Mouse (Mus musculus): ENCODE data around the gene Elane. TPM values are rescaled to one million over a fixed set of nuclear protein-coding genes. Genes with fewer than 3 reads are reported as not detected.

Elane gene
- total RNA-seq, 2 experiments from 2014 or later = not detected

DNA sequence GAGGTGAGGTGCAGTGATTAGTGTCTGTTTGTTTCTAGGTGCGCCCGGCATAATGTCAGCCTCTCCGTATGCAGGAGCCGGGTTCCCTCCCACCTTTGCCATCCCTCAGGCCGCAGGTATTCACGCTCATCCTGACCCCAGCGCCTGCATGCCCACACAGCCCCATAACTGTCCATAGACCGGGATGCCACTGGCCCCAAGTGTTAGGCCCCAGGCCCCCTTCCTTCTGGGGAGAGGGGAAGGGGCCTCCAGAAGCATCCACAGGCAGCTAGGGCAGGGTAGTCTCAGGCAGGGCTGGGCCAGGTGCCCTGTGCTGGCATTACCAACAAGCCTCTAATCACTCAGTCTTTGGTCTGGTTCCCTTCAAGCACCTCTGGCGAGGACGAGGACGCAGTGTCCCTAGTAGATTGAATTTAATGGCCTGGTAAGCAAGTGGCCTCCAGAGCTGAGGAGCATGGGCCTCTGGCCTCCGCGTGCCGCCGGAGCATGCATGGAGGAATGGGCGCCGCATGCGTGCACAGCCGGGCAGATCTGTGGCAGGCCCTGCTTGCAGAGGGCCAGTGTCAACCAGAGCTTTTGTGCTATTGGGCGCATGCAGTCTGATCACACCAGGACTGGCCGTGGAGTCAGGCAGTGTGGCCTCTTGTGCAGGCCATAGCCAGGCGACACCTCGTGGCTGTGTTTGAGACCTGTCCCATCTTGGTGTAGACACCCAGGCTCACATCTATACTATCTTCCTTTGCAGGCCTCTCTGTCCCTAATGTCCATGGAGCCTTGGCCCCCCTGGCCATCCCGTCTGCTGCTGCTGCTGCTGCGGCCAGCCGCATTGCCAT, 25.8 kb upstream of the Elane start:
- H3K27ac ChIP-seq = no peak overlapping the region
- no peak for TF ChIP-seq CTCF (IDR thresholded peaks at IDR 0.05)

DNA sequence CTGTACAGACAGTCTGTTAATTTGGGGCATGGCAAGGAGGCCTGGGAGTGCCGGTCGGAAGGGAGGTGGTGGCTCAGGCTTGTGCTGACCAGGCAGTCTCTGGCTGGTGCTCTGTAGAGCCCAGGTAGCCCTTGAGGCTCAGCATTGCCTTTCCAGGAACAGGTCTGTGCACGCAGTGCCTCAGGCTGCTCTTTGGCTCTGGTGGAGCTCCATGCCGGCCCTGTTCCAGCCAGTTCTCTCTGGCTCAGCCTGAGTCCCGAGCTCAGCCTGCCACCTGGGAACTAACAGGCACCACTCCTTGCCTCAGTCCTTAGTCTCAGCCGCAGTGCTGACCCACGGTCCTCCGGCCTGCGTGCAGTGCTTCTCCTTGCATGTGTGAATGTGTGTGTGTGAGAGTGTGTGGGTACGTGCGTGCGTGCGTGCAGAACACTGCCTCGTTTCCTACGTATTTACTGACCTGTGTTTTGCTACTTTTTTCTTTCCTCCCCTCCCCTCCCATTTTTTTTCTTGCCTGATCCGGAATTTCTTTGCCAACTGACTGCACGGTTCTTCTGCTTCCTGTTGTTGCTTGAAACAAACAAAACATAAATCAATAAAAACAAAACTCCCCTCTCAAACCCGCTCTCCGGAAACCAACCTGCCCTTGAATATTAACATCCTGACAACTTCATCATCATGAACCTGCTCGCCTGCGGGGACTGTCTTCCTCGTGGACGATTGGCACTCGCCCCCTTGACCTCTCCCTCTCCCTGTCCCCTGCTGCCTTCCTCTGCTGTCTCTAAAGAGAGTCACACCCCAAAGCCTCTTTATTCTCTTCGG, 24.6 kb upstream of the Elane start:
- no peak for DNase-seq (ENCODE audit: extremely low spot score in 1 of 2, low spot score in 2 of 2)
- intact Hi-C loops (cut with DNase I) = no loop called here
- Histone ChIP-seq H3K4me3 (no peak overlapping the region), H3K27ac (no peak overlapping the region; the same call in 1 of the 2 replicates)
- no peak for TF ChIP-seq CTCF (IDR thresholded peaks at IDR 0.05)

More for the DNA sequence above, 25.8 kb upstream of the Elane start:
- no peak for DNase-seq (ENCODE audit: extremely low spot score in 1 of 2, low spot score in 2 of 2)
- intact Hi-C loops (cut with DNase I) = no loop called here
- H3K4me3 ChIP-seq = no peak overlapping the region

DNA sequence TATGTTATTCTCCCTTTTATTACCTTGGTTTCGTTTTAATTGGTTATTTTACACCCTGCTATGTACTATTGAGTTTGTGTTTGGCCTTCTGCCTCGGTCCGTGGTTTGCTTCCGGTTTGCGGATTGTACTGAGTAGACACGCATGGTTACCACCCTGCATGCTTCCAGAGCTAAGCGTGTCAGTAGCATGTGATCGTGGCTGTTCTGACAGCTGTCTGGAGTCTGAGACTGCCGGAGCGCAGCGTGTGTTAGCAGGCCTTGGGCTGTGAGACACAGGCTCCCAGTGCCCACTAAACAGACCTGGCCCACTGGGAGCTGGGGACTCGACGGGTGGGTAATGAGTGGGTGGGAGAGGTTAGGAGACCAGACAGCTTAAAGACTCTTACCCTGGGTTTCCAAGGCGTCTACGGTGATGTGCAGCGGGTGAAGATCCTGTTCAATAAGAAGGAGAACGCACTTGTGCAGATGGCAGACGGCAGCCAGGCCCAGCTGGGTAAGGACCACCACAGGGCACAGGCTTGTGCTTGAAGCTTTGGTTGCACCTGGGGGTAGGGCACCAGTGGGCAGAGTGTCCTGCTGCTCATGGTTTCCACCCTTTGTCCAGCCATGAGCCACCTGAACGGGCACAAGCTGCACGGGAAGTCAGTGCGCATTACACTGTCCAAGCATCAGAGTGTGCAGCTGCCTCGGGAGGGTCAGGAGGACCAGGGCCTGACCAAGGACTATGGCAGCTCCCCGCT, 23.8 kb upstream of the Elane start:
- Histone ChIP-seq H3K4me3 (no peak overlapping the region), H3K27ac (no peak overlapping the region)
- no peak for DNase-seq (ENCODE audit: extremely low spot score in 1 of 2, low spot score in 2 of 2)
- intact Hi-C loops (cut with DNase I) = no loop called here
- no peak for TF ChIP-seq CTCF (IDR thresholded peaks at IDR 0.05)

DNA sequence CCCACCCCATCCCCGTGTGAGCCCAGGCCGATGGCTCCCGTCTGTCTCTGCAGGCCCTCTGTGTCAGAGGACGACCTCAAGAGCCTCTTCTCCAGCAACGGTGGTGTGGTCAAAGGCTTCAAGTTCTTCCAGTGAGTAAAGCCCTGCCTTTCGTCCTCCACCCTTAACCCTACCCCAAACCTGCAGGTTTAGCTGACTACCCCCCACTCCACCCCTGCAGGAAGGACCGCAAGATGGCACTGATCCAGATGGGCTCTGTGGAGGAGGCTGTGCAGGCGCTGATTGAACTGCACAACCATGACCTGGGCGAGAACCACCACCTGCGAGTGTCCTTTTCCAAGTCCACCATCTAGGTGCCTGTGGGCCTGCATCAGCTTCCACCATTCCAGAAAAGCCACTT, 23.1 kb upstream of the Elane start:
- peak in 1 of 2 experiments; percentile 14 for DNase-seq (ENCODE audit: extremely low spot score in 1 of 2, low spot score in 2 of 2)
- no peak for TF ChIP-seq CTCF (IDR thresholded peaks at IDR 0.05)
- intact Hi-C loops (cut with DNase I) = no loop called here
- Histone ChIP-seq H3K4me3 (no peak overlapping the region), H3K27ac (no peak overlapping the region)

DNA sequence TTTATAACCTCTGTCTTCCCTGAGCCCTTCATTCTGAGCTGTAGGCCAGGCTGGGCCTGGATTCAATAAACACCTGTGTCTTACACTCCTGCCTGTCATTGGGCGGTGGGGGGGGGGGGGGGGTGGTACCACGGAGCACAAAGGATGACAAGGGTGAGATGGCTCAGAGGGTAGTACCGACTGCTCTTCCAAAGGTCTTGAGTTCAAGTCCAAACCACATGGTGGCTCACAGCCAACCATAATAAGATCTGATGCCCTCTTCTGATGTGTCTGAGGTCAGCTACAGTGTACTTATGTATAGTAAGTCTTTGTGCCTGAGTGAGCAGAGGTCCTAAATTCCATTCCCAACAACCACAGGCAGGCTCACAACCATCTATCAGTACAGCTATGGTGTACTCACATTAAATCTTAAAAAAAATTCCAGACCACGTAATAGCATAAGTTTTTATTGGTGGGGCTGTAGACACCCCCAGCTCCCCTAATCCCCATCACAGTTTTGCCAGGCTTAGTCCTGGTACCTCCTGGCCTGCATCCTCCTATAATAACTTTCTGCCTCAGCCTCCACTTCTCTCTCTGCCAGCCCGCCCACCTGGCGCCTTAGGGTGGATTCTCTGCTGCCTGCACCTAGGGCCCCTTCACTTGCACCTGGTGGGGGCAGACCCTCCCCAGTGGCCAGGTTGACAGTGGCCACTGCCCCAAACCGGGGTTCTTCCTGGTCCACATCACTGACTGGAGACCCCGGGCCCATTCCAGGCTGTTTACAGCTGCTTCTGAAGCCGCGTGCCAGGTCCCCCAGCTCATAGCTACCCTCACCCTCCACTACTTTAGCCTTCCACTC, 21.5 kb upstream of the Elane start:
- TF ChIP-seq CTCF (IDR thresholded peaks at IDR 0.05) = no peak
- no peak overlapping the region for H3K27ac ChIP-seq
- intact Hi-C loops (cut with DNase I) = no loop called here
- DNase-seq (ENCODE audit: extremely low spot score in 1 of 2, low spot score in 2 of 2) = no peak
- H3K4me3 ChIP-seq = no peak overlapping the region

DNA sequence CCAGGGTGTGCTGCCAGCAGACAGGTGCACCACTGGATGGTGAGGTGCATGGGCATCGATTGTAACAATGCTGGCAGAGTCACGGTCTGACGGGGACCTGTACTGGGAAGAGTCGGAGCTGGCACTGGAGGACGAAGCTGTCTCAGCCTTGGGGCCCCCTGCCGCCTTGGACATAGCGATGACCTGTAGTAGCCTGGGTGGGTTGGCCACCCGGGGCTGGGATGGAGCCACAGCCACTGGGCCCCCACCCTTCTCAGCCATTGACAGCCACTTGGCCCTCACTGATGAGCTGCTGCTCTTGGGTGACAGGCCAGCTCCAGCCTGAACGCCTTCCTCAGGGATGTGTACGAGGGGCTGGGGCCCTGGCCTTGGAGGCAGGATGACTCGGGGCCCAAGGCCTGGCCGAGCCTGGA, 20.9 kb upstream of the Elane start:
- no peak for TF ChIP-seq CTCF (IDR thresholded peaks at IDR 0.05)
- no peak overlapping the region for H3K4me3 ChIP-seq
- DNase-seq (ENCODE audit: extremely low spot score in 1 of 2, low spot score in 2 of 2) = no peak
- H3K27ac ChIP-seq = no peak overlapping the region
- intact Hi-C loops (cut with DNase I) = no loop called here

DNA sequence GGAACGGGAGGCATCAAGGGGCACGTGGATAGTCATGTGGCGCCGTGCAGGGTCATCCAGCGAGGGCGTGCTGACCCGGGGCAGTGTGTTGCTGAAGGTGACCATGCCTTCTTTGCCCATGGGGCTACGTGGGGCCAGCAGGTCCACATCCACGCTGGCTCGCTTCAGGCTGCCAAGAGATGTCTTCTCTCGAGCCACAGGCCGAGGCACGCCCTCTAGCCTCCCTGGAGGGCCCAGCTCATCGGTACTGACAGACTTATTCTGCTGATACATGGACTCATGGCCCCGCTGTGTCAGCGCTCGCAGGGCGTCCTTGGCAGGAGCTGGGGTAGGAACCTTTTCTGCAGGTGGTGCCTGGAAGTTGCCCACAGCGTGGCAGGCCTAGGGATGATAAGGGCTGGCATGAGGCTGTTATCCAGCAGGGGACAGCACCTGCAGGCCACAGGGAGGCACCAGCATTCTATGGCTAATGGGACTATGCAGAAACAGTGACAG, 20.2 kb upstream of the Elane start:
- intact Hi-C loops (cut with DNase I) = no loop called here
- no peak for DNase-seq (ENCODE audit: extremely low spot score in 1 of 2, low spot score in 2 of 2)
- no peak overlapping the region for H3K4me3 ChIP-seq
- H3K27ac ChIP-seq = no peak overlapping the region
- TF ChIP-seq CTCF (IDR thresholded peaks at IDR 0.05) = no peak; the same call in 1 of the 2 replicates

DNA sequence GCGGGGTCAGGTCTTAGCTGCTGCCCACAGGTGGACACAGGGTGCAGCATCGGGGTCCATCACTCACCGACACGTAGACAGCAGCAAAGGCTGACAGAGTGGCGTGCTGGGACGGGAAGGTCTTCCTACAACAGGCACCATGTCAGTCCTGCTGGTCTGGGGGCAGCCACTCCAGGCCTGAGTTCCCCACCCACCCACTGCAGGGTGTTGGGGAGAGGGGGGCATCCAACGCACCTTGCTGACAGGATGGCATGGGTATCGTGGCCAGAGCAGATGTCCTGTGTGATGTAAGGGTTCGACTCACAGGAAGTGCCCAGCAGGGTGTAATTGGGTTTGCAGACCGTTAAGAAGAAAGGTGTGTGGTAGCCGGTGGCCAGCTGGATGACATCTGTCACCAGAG, 19.4 kb upstream of the Elane start:
- no peak for TF ChIP-seq CTCF (IDR thresholded peaks at IDR 0.05)
- Histone ChIP-seq H3K4me3 (no peak overlapping the region), H3K27ac (no peak overlapping the region)
- no peak for DNase-seq (ENCODE audit: extremely low spot score in 1 of 2, low spot score in 2 of 2)
- intact Hi-C loops (cut with DNase I) = no loop called here

DNA sequence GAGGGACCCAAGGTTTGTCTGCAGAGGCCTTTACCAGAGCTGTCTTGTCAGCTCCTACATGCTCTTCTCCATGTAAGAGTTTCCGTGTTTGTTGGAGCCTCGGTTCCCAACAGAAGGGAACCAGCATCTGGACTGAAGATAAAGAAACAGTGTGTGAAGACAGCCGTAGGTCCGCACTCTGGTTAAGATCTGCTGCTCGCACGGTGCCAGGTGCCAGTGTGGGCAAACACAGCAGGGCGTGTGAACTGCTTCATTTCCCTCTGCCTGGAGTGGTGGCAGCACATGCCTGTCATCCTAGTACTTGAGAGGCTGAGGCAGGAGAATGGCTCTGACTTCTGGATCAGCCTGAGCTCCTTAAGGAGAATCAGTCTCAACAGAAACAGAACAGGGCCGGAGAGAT, 14.2 kb upstream of the Elane start:
- no peak for TF ChIP-seq CTCF (IDR thresholded peaks at IDR 0.05)
- intact Hi-C loops (cut with DNase I) = no loop called here
- H3K27ac ChIP-seq = no peak overlapping the region
- no peak overlapping the region for H3K4me3 ChIP-seq
- no peak for DNase-seq (ENCODE audit: extremely low spot score in 1 of 2, low spot score in 2 of 2)

DNA sequence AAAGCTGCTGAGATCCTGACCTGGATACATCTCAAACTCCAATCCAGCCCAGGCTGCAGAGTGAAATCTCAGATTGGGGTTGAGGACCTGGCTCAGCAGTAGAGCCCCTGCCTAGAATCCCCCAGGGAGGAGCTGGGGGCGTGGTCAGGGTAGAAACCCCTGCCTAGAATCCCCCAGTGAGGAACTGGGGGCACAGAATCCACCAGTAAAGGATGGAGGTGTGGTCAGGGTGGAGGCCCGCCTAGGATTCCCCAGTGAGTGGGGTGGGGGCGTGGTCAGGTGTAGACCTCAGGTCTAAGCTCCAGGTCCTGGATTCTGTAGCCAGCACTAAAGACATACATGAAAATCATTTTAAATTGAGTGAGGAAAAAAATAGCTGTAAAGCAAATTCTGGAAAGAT, 13.2 kb upstream of the Elane start:
- intact Hi-C loops (cut with DNase I) = no loop called here
- no peak for DNase-seq (ENCODE audit: extremely low spot score in 1 of 2, low spot score in 2 of 2)
- no peak for TF ChIP-seq CTCF (IDR thresholded peaks at IDR 0.05)
- Histone ChIP-seq H3K27ac (no peak overlapping the region), H3K4me3 (peak overlapping the region; percentile 65)

DNA sequence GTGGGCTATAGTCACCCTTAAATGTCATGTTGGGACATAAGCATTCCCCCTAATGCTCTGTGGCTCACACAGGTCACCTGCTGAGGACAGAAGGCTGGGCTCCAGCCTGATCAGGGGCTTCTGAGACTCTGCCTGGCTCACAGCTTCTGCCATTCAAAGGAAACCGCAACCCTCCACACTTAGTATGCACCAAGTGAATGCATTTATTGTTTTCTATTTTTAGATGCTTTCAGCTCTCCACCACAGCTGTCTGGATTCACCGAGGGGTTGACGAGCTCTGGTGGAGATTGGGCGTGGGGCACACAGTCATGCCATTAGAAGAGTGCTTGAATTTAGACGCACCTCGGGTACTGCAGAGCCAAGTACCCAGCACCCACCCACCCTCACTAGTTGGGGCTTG, 12.7 kb upstream of the Elane start:
- Histone ChIP-seq H3K4me3 (peak overlapping the region; percentile 65), H3K27ac (no peak overlapping the region)
- no peak for DNase-seq (ENCODE audit: extremely low spot score in 1 of 2, low spot score in 2 of 2)
- no peak for TF ChIP-seq CTCF (IDR thresholded peaks at IDR 0.05)
- intact Hi-C loops (cut with DNase I) = no loop called here
